Mouse (Mus musculus) intestine, embryonic 15.5 days (tissue): ENCODE results near the gene Olfr692. TPM values are rescaled to one million over a fixed set of nuclear protein-coding genes. Genes with fewer than 3 reads are reported as not detected.
"Not testable (repeated sequence)": the region's sequence is repeated elsewhere in the genome, so short reads cannot be mapped to it uniquely, and the experiment has no call there.

Experiments
- ATAC-seq: fragments of 200-750 bp; cut with Nextera tagmentation; 2 replicates; pipeline ENCODE4 v1.8.0; 2017; ENCODE audit warnings: moderate TSS enrichment, moderate library complexity
- H3K27ac ChIP-seq: fragments of 300-500 bp; sonication (generic); 2 replicates; pipeline ENCODE4 v1.5.1; 2015; ENCODE audit warnings: mild to moderate bottlenecking, inconsistent platforms
- H3K27me3 ChIP-seq: fragments of 300-500 bp; sonication (generic); replicated peaks from 2 replicates; pipeline ENCODE4 v1.6.1; 2015; ENCODE audit warnings: inconsistent platforms
- H3K36me3 ChIP-seq: fragments of 300-500 bp; sonication (generic); 2 replicates; pipeline ENCODE4 v1.6.1; 2015; ENCODE audit warnings: inconsistent platforms
- H3K4me1 ChIP-seq: fragments of 300-500 bp; sonication (generic); replicated peaks from 2 replicates; pipeline ENCODE4 v1.6.1; 2015; ENCODE audit warnings: inconsistent platforms
- H3K4me2 ChIP-seq: fragments of 300-500 bp; sonication (generic); replicated peaks from 2 replicates; pipeline ENCODE4 v1.6.1; 2015; ENCODE audit warnings: mild to moderate bottlenecking, inconsistent platforms
- H3K4me3 ChIP-seq: fragments of 300-500 bp; sonication (generic); replicated peaks from 2 replicates; pipeline ENCODE4 v1.5.1; 2015; ENCODE audit warnings: inconsistent platforms
- H3K9ac ChIP-seq: fragments of 300-500 bp; sonication (generic); 2 replicates; pipeline ENCODE4 v1.6.1; 2015; ENCODE audit warnings: inconsistent platforms
- H3K9me3 ChIP-seq: fragments of 300-500 bp; sonication (generic); 2 replicates; pipeline ENCODE4 v1.6.1; 2016; ENCODE audit warnings: inconsistent platforms
- WGBS: fragments of 180-500 bp; shearing (Covaris S2); methylation state at CpG from one replicate; pipeline ENCODE4 v1.1.7; 2015; 5-methylcytosine and 5-hydroxymethylcytosine counted together
- polyA plus RNA-seq: library from polyadenylated mRNA; unstranded; fragments of >200 nt; fragmentation: Nextera tagmentation; extraction: Ambion mirVana; gene quantifications from 2 replicates; pipeline ENCODE4 v1.2.1, GENCODE M21; 2015

The Olfr692 gene
- polyA plus RNA-seq, 1 experiment from 2014 or later = not detected

GRCm38 (mm10) chr7:105411874-105412632 is 44.0 kb downstream of the Olfr692 start:
- not testable (repeated sequence) for H3K27me3 ChIP-seq, H3K4me1 ChIP-seq, H3K36me3 ChIP-seq, H3K9me3 ChIP-seq, H3K4me2 ChIP-seq, H3K27ac ChIP-seq, H3K9ac ChIP-seq, H3K4me3 ChIP-seq
- peak; percentile 66; the same call in 1 of the 2 replicates for ATAC-seq
- 53% methylated on average over 8 of the region's 8 CpGs for WGBS

GRCm38 (mm10) chr7:105414385-105414784 is 46.4 kb downstream of the Olfr692 start:
- Histone ChIP-seq H3K9me3 (no peaks in the 10 kb centered on the region), H3K36me3 (no peaks in the 10 kb centered on the region), H3K4me3 (no peak overlapping the region), H3K9ac (no peak overlapping the region), H3K27ac (no peak overlapping the region), H3K27me3 (no peaks in the 10 kb centered on the region), H3K4me1 (no peaks in the 10 kb centered on the region), H3K4me2 (no peak overlapping the region)
- ATAC-seq = no peak
- 45% methylated on average over 6 of the region's 6 CpGs for WGBS

DNA sequence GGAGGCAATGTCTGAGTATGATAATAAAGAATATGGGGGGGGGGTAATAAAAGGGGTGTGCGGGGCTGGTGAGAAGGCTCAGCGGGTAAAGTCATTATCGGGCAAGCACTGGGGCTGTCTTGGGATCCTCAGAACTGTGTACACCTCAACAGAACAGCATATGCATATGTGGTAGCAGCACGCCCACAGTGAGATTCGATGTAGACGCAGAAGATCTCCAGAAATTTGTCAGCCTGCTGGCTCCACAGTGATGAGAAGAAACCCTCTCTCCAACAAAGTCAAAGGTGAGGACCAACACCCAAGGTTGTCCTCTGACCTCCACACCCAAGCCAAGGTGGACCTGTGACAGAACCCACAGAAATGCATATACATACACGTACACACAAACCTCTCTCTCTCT is 48.5 kb downstream of the Olfr692 start:
- Histone ChIP-seq H3K9ac (no peak overlapping the region), H3K4me2 (no peak overlapping the region), H3K36me3 (no peaks in the 10 kb centered on the region), H3K27ac (no peak overlapping the region), H3K27me3 (no peaks in the 10 kb centered on the region), H3K4me1 (no peaks in the 10 kb centered on the region), H3K4me3 (no peak overlapping the region), H3K9me3 (no peaks in the 10 kb centered on the region)
- ATAC-seq = no peak
- 84% methylated on average over 7 of the region's 7 CpGs for WGBS

DNA sequence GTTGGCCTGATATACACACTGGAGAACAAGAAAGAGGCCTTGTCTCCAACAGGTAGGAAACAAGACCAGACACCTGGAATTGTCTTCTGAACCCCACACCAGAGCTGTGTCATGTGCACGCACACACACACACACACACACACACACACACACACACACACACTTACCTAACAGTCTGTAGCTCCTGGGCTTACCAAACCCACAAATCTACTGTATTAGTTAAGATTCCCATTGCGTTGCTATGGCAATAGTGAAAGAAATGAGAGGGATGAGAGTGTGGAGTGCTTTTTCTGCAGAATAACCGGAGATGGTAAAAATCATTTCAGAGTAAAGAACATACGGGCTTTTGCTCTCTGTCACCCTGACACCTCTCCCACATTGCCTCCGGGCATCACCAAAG is 50.1 kb downstream of the Olfr692 start:
- ATAC-seq = no peak
- no peaks in the 10 kb centered on the region for H3K4me1 ChIP-seq
- H3K36me3 ChIP-seq = no peaks in the 10 kb centered on the region
- no peaks in the 10 kb centered on the region for H3K9me3 ChIP-seq
- WGBS = 87% methylated on average over 5 of the region's 5 CpGs
- H3K4me3 ChIP-seq = no peak overlapping the region
- no peak overlapping the region for H3K27ac ChIP-seq
- no peak overlapping the region for H3K9ac ChIP-seq
- no peaks in the 10 kb centered on the region for H3K27me3 ChIP-seq
- H3K4me2 ChIP-seq = no peak overlapping the region

Other genes with a start within 250 kb of the Olfr692 start
- gene Olfr683, start 221.2 kb upstream of the Olfr692 start, polyA plus RNA-seq = not detected in 2 replicates
- not detected in 2 replicates for gene Olfr684, start 204.6 kb upstream of the Olfr692 start, polyA plus RNA-seq
- gene Olfr685, start 182.2 kb upstream of the Olfr692 start, polyA plus RNA-seq = not detected in 2 replicates
- not detected in 2 replicates for gene Olfr686, start 160.7 kb upstream of the Olfr692 start, polyA plus RNA-seq
- not detected in 2 replicates for gene Olfr688, start 80.1 kb upstream of the Olfr692 start, polyA plus RNA-seq
- not detected in 2 replicates for gene Olfr689, start 57.1 kb upstream of the Olfr692 start, polyA plus RNA-seq
- not detected in 2 replicates for gene Olfr690, start 34.1 kb upstream of the Olfr692 start, polyA plus RNA-seq
- not detected in 2 replicates for gene Olfr691, start 26.0 kb upstream of the Olfr692 start, polyA plus RNA-seq
- gene Gm5901, start 6.8 kb downstream of the Olfr692 start, polyA plus RNA-seq = not detected in 2 replicates
- gene Fam160a2, start 31.8 kb downstream of the Olfr692 start, polyA plus RNA-seq = 39.6 and 45.9 TPM in 2 replicates
- gene Cnga4, start 36.3 kb downstream of the Olfr692 start, polyA plus RNA-seq = not detected in 2 replicates
- gene Cckbr, start 57.5 kb downstream of the Olfr692 start, polyA plus RNA-seq = 0.08 and 0.24 TPM in 2 replicates
- 93.1 and 95.0 TPM in 2 replicates for gene Cavin3, start 114.1 kb downstream of the Olfr692 start, polyA plus RNA-seq
- gene Smpd1, start 186.1 kb downstream of the Olfr692 start, polyA plus RNA-seq = 29.0 and 29.4 TPM in 2 replicates
- gene Apbb1, start 213.4 kb downstream of the Olfr692 start, polyA plus RNA-seq = 36.6 and 37.8 TPM in 2 replicates
- 3.8 and 4.8 TPM in 2 replicates for gene Hpx, start 231.9 kb downstream of the Olfr692 start, polyA plus RNA-seq